Mouse (Mus musculus) gastrocnemius, postnatal 25 days (tissue): ENCODE measurements around the gene Zbtb20. TPM values are rescaled to one million over a fixed set of nuclear protein-coding genes. Genes with fewer than 3 reads are reported as not detected.

Experiments
- DNase-seq: peaks from one replicate; pipeline ENCODE4 v3.0.0; 2022
- total RNA-seq, 2 experiments: library from RNA; stranded (reverse); gene quantifications; 1 replicate in 1 of 2; 2 replicates in 1 of 2; pipeline ENCODE4 v1.2.3; 2021

The Zbtb20 gene
- total RNA-seq, 2 experiments from 2014 or later, result 86.5 to 93.4 TPM

DNA sequence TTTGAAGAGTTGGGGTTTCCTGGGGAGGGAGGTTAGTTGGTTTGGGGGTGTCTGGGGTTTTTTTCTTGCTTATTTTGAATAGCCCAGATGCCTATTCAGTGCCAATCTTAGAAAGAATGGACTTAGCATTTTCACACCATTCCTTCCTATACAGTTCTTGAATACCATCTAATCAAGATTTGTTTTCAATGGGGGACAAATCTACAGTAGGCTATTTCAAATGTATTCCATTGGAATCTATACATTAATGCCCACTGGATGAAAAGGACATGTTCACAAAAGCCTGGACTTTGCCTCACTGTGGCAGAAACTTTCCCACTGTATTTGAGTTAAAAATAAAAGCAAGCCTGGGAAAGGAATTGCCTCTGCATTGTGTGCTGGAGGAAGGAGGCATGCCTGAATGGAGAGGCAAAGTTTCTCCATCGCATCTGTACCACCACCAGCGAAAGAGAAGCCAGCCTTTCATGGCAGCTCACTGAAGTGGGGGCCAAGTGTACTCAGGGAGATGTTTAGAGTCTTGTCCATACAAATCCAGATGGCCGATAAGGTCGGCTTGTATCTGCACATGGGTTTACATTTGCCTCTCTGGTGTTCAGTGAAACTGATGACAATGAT is 728.8 kb downstream of the Zbtb20 start:
- no peak for DNase-seq

DNA sequence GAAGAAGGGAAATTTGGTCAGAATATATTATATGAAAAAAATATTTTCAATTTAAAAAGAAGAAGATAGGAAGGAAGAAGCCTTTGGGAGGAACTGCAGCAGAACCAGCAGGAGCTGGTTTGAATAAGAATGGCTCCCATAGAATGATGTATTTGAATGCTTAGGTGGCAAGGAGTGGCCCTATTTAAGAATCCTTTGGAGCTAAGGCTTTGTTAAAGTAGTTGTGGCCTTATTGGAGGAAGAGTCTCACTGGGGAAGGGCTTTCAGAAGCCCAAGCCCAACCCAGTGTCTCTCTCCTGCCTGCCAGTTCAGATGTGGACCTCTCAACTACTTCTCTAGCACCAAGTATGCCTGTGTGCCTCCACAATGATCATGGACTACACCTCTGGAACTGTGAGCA is 731.4 kb downstream of the Zbtb20 start:
- no peak for DNase-seq

DNA sequence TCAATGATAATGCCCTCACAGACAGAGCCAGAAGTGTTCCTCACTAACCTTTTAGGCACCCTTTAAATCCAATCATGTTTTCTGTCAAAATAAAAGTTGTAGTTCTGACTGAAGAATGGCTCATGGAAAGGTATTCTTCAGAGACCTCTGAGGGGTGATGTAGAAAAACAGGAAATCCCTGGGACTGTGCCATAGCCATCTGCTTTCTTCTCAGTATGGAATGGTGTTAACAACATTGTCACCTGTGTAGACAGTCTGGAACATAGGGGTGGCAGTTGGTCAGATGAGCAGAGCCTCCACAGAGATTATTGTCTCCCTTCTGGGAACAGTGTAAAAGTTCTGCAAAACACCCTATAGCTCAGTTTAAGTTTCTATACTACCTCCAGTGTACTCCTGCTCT is 732.4 kb downstream of the Zbtb20 start:
- no peak for DNase-seq

DNA sequence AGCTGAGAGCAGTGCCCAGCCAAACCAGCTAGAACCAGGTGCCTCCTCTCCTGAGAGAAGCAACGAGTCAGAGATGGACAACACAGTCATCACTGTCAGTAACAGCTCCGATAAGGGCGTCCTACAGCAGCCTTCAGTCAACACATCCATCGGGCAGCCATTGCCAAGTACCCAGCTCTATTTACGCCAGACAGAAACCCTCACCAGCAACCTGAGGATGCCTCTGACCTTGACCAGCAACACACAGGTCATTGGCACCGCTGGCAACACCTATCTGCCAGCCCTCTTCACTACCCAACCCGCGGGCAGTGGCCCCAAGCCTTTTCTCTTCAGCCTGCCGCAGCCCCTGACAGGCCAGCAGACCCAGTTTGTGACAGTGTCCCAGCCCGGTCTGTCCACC is 734.7 kb downstream of the Zbtb20 start:
- peak; percentile 49 for DNase-seq

DNA sequence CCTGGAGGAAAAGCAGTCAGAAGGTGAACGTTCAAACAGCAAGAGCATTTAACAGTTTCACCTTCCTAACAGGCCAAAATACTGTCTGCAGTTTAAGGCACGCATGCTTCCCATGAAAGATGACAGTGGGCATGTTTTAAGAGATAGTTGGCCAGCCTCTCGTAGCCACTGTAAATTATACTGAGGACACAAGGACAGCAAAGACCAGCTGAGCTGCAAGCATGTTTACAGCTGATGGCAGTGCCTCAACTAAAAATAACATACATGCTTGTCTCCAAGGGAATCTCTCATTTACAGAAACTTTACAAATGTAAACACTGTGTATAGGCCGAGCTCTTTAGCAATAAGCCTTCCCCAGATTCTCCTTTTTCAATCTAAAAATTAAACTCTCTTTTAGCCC is 740.7 kb downstream of the Zbtb20 start:
- DNase-seq, result no peak

DNA sequence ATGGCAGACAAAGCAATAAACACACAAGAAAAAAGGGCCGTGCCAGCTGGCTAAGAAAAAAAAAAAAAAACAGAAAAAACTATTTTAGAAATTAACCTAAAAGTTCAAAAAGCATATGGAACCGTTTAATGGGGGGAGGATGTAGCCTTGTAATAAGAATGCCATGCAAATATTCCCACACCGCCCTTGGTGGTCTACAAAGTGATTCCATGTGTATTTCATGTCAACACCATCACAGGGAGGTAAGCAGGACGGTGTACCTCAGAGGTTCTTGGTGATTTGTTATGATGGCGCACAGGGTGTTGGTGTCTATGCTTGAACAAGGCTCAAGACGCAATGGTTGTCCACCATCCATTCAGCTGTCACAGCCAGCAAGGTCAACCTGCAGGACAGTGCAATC is 741.7 kb downstream of the Zbtb20 start:
- no peak for DNase-seq

DNA sequence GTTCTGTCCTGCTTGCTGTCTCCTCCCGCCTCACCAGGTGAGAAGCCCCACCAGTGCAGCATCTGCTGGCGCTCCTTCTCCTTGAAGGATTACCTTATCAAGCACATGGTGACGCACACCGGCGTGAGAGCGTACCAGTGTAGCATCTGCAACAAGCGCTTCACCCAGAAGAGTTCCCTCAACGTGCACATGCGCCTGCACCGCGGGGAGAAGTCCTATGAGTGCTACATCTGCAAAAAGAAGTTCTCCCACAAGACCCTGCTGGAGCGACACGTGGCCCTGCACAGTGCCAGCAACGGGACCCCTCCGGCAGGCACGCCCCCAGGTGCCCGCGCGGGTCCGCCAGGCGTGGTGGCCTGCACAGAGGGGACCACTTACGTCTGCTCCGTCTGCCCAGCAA is 742.6 kb downstream of the Zbtb20 start:
- DNase-seq, result no peak

DNA sequence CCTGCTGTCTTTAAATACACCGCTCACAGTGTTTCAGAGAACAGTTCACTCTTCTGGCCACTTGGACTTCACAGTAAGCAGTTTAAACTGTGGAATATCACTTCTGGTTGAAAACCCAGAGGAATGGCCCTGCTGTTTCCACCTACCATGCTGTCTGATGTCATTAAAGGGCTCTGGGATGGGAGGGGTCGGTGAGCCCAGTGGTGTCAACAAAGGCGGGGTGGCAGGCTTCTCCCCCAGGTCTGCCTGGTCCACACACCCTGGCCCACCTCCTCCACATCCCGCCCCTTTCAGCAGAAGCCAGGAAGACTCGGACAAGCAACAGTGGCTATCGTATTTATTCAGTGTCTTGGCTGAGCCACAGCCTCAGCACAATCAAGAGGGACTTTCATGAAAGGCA is 743.6 kb downstream of the Zbtb20 start:
- no peak for DNase-seq

DNA sequence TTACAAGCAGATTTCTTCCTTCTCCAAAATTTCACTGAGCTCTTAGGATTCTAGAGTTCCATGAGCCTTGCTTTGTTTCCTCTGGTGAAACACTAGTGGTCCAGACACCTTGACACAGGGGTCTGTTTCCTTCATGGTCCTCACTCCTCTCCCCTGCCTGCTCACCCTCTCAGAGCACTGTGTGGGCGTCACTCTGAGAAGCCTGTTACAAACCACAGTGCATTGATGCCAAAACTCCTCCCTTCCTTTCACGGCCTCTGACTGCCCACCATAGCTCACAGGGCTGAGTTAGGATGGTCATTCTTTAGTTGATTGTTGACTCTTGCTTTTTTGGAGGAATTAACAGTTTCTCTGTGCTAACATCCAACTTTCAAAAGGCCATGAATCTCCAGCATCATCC is 744.7 kb downstream of the Zbtb20 start:
- DNase-seq, result no peak

DNA sequence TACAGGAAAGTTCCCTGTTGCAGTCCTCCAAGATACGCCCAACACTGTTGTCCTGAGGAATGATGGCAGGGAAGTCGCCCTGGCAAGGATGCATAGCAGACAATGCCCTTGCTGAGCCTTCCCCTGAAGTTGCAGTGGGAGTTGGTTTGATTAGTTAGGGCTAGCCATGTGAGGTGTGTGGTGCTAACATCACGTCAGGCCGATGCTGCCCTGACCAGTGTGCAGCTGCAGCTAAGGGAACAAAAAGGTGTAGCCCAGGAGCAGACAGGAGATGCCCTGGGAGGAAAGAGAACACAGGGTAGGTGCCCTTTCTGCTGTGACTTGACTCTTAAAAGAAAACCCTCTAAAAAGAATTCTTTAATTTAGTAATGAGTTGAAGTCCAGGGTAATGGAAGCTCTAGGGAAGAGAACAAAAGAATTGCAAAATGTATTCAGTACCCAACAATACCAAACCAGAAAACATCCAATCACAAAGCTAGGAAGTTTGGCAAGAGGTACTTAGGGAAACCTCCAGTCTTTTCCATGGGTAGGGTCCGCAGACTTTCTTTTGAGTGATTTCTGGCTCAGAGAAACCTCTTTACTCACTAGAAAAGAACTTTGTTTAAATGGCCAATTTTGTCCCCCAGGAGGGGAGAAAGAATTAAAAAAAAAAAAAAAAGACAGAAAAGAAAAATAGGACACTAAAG is 747.8 kb downstream of the Zbtb20 start:
- no peak for DNase-seq

DNA sequence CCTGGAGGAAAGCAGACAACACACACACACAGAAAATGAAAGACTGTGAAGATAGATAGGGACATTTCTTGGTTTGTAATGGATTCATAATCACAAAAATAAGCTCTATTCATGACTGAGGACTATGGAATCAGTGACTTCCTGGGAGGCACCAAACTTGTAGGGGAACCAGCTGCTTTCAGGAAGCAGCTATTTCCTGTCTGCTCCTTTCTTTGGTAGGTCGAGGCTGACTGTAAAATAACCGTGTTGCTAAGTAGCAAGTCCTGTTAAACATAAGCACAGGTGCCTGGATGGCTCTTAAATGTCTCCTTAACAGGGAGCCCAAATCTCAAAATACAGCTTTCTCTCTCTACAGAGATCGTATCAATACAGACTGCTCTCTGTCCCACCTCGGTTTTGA is 749.2 kb downstream of the Zbtb20 start:
- no peak for DNase-seq

DNA sequence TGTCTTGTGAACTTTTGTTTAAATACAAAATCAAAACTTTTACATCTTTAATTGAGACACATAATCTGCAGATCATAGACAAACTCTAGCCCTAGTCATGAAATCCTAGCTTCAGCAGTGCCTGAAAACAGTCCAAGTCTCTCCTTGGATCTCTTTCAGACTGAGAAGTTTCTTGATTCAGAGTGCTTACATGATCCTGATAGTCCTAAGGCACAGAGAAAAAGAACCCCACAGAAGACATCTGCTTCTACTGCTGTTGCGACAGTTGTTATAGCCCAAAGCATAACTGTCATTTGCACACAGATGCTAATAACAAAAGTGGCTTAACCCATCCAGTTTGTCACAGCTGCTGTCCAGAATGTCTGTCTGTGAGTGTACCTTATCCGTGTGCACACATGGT is 749.6 kb downstream of the Zbtb20 start:
- DNase-seq, result no peak

DNA sequence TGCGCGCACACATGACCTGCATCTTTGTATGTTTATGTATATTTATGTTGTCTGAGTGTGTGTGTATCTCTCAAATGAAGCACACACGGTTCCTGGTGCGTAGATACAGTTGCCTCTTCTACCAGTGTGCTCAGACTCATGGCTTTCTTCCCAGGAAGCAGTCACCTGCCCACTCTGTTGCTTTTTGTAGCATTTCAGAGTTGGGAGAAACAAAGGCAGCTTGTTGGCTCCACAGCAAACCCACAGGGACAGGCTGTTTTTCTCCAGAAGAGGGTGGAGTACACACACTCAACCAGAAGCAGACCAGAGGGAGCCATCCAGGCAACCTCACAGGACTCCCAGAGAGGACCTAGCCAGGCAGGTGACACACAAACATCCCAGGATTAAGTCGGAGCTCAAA is 750.3 kb downstream of the Zbtb20 start:
- DNase-seq, result no peak

DNA sequence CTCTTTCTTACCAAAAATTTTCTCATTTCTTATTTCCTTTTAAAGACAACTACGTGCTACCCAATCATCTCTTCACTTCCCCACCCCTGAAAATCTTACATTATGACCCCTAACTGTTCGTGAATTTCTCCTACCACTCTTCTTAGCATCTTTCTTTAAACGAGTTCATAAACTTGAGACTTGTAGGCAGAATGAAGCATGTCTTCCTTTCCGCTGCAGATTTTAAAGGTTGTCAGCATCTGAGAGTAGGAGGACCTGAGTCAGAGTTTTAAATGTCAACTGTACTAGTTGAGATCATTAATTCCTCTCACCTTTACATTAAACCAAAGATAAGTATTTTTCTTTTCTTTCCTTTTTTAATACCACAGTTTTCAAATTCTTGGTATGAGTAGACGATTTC is 753.0 kb downstream of the Zbtb20 start:
- no peak for DNase-seq

DNA sequence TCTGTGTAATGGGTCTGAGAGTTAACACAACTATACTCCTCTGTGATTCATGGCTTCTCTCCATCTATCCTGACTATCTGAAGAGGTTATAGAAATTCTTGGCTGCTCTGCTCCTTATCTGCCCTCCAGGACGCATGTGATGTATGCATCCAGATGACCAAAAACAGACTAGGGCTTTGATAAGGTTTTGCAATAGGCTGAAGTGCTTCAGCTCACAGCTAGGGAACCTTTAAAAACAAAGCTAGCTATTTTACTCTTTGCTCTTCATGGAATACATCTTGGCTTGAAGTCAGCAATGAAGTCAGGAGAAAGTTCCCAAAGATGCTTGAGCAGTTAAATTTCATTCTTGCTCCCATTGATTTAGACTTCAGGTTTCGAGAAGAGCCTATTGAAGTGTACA is 756.1 kb downstream of the Zbtb20 start:
- DNase-seq, result no peak

DNA sequence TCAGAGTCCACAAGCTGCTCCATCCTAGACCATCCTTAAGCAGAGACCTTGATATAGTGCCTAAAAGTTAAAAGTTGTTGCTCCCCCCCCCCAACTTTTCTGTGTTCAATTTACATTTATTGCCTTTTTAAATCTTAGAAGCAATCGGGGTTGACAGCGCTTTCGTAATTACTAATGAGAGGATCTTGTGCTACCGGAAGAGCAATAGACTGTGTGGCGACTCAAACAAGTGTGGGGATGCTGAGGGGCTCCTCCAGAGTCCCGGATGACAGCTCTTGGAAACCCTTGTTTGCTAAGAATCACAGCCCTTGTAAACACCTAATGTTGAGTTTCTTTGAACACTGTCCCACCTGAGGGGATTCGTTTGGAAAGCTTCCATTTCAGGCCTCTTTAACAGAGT is 758.4 kb downstream of the Zbtb20 start:
- no peak for DNase-seq

DNA sequence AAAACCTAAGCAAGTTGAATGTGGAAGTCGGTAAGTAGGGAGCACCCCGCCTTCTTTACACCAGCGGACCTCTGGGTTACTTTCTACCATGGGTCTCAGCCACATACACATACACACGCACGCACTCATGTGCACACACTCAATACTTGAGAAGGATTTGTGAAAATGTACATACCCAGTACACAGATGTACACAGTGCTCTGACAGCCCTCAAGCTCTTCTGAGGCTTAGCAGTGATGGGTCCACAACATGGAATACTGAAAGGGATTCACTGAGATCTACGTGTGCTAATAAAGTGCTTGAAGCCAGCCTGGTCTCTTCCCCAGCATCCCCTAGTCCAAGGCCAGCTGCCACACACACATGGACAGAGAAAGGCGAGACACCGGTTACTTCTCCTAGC is 761.6 kb downstream of the Zbtb20 start:
- no peak for DNase-seq

DNA sequence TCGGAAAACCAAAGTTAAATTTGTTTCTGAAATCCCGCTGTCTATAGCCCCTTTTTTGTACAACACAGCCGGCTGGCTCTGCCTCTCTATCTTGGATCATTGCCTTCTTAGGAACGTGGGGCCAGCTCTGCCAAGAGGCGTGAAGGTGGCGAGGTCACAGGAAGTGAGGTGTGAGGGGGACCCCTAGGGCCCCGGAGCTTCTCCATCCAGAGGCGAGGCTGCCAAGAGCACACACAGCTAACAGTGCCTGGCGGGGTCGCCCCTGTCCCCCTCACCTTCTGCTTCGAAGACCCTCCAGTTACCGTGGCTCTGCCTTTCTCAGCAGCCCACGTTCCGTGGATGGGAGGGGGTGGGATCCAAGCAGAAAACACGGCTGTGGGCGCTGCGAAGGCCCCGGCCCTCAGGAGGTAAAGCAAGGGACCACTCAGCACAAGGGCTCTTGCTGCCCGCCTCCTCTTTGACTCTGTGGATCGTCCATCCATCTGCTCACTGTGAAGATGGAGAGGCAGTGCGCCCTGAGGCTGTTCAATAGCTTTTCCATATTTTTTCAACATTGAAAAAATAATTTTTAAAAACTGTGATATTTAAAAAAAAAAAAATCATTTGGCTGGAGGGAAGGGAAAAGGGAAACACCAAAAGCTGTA is 762.8 kb downstream of the Zbtb20 start:
- peak; percentile 20 for DNase-seq

DNA sequence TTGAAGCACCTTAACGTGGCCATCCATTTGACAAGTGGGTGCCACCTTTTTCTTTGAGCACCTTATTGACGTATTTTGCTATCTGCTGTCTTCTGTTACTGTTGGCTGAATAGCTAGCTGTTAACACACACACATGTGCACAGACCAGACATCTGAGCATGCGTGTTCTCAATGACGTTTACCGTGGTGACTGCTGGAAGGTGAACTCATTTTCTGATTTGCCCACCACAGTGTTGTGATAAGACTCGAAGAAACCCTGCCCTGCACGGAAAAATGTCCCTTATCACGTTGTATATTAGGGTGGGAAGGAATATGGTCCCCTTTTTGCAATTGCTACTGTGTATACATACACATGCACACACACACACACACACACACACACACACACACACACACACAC is 765.5 kb downstream of the Zbtb20 start:
- no peak for DNase-seq

DNA sequence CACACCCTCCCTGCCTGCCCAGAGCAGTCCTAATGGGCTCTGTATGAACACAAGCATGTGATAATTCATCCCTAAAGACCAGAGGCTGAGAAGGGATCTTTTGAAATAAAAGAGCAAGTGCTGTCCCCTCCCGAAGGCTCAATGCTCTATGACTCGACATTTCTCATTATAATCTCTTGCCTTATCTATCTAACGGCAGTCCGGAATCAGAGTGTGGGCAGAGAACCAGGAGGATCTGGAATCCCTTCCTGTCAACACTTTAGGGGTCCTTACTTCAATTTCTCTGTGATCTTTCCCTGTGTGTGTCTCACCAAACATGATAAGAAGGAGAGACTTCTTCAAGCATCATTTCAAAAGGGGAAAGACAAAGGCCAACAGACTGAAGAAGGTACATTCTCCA is 770.2 kb downstream of the Zbtb20 start:
- DNase-seq, result no peak

DNA sequence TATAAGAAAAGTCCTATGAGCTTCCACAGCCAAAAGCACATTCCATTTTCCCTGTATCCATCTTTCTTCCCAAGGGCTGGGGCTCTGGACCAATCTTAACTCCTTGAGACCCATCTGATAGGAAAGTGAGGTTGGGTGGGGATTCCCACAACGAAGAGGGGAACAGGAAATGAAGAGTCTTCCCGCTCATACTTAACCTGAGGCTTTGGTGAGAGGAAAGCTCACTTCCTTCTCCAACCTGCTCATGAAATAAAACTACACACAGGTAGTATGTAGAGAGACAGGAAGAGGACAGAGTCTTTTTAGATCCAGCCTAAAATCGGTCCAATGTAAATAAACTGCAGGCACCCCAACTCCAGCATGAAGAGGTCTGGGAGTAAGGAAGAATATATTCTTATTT is 771.3 kb downstream of the Zbtb20 start:
- DNase-seq, result no peak

DNA sequence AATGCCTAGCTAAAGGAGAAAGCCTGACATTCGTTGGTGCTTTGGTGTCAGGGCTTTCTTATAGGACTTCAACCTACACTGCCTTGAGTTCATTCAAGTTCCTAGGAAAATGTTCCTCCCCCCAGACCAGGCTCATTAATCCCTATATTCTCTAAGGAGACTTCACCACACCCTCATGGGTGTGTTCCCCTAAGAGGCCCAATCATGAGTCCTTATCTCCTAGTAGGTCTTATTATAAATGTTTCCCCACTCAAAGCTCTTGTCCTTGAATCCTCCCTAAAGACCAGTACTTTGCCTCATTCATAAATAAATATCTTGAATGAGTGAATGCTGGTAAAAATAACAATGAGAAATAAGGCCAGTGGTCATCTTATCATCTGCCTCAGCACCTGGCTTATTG is 772.0 kb downstream of the Zbtb20 start:
- no peak for DNase-seq

DNA sequence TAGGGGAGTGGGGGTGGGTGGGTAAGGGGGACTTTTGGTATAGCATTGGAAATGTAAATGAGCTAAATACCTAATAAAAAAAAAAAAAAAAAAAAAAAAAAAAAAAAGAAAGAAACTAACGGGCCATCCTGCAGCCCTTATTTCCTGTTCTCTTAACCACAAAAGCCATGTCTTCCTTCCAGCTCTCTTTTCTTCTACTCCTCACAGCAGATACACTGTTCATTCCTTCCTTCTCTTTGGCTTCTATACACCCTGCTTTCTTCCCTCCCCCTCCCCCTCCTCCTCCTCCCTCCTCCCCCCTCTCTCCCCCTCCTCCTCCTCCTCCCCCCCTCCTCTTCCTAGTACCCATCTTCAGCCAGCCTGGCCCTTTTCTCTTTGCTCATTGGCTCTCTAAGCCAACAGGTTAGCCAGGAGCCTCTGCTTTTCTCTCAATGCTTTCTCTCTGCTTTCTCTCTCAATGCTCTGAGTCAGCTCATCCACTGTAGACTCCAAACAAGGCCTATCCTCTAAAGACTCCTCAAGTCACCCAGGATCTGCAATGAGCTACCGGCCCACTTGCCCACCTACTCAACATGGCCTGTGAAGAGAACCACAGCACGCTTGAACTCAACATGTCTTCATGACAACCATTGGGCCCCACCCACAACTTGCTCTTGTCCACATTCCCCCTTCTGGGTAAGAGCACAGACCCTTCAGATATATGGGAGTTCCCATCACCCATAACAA is 774.8 kb downstream of the Zbtb20 start:
- DNase-seq, result no peak
